Mouse (Mus musculus) liver, embryonic 14.5 days (tissue): ENCODE results near the gene Slc25a10.

Experiments used
- CTCF ChIP-seq: IDR thresholded peaks from 2 replicates; pipeline ENCODE4 v1.5.1; 2016; ENCODE audit warnings: antibody characterized with exemption, low read depth, control low read depth
- EP300 ChIP-seq: IDR thresholded peaks from 2 replicates; pipeline ENCODE4 v1.6.1; 2016; ENCODE audit warnings: antibody characterized with exemption, low read depth

GRCm38 (mm10) chr11:120530085-120530964, 38.7 kb downstream of the Slc25a10 start, which contains the start of gene Gcgr:
- no peak for TF ChIP-seq EP300
- TF ChIP-seq CTCF, result no peak
